Mouse (Mus musculus): ENCODE measurements around the gene Olfr835. TPM values are rescaled to one million over a fixed set of nuclear protein-coding genes. Genes with fewer than 3 reads are reported as not detected.

Olfr835 gene
- polyA plus RNA-seq (2014; fragmentation: Nextera tagmentation; extraction: Ambion mirVana), result not detected in 2 replicates

DNA sequence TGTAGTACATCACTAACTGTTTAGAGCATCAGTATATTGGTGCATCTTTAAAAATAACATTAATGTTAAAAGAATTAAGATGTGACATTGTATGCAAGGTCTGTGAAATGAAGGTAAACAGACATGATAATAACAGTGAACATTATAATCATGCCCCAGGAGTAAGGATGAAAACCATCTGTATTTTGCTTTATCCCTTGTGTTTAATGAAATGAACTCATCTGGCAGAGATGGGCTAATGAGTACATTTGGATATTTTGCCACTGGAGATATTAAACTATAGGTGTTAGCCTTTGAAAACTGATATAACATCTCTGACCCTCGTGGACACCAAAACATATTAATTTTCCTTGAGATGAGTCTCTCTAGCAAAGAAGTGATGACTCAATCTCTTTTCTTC lies at the start of gene Olfr835:
Olfr835 (plus strand) TSS at position 301 of the 400 bp plus-strand sequence.
- Histone ChIP-seq H3K9me3 (ENCODE audit: control insufficient read depth, low read depth, low read length) (no peaks in the 10 kb centered on the region), H3K4me3 (ENCODE audit: low read depth, low read length) (no peak within 1 kb of the TSS), H3K36me3 (ENCODE audit: control insufficient read depth, insufficient read depth, low read length) (no peaks in the 10 kb centered on the region), H3K27me3 (ENCODE audit: control insufficient read depth, insufficient read depth, low read length) (no peaks in the 10 kb centered on the region), H3K4me2 (replicated peaks; ENCODE audit: low read depth, low read length) (no peak within 1 kb of the TSS), H3K27ac (ENCODE audit: low read length) (no peak within 1 kb of the TSS), H3K4me1 (ENCODE audit: control insufficient read depth, insufficient read depth, low read length) (no peaks in the 10 kb centered on the region), H3K9ac (replicated peaks; ENCODE audit: low read depth, low read length) (no peak within 1 kb of the TSS)
- WGBS, result 54% methylated on average over 1 of the region's 1 CpGs
- no peak for ATAC-seq (ENCODE audit: insufficient number of reproducible peaks, insufficient read depth, low FRiP score, low read depth)

DNA sequence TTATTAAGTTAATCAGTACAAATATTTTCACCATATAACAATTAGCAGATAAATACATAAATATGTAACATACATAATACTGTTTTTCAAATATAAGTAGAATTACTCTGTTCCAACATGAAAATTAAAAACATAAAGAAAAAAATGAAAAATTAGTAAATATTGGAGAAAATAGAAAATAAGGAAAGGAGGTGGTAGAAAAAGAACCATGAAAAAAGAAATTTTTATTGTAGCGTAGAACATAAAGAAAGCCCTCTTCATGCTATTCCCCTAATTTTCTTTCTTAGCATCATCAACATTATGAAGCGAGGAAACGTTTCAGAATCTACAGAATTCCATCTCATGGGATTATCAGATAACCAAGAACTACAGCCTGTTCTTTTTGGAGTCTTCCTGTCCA lies 44.8 kb upstream of the Olfr835 start, which contains the start of gene Olfr834:
Olfr834 (plus strand) TSS at position 301 of the 400 bp plus-strand sequence.
- Histone ChIP-seq H3K4me1 (ENCODE audit: control insufficient read depth, insufficient read depth, low read length) (no peaks in the 10 kb centered on the region), H3K27me3 (ENCODE audit: control insufficient read depth, insufficient read depth, low read length) (no peaks in the 10 kb centered on the region), H3K9me3 (ENCODE audit: control insufficient read depth, low read depth, low read length) (no peaks in the 10 kb centered on the region), H3K36me3 (ENCODE audit: control insufficient read depth, insufficient read depth, low read length) (no peaks in the 10 kb centered on the region), H3K9ac (replicated peaks; ENCODE audit: low read depth, low read length) (no peak within 1 kb of the TSS), H3K4me2 (replicated peaks; ENCODE audit: low read depth, low read length) (no peak within 1 kb of the TSS), H3K27ac (ENCODE audit: low read length) (no peak within 1 kb of the TSS), H3K4me3 (ENCODE audit: low read depth, low read length) (no peak within 1 kb of the TSS)
- WGBS, result 83% methylated on average over 3 of the region's 3 CpGs
- ATAC-seq (ENCODE audit: insufficient number of reproducible peaks, insufficient read depth, low FRiP score, low read depth), result no peak

DNA sequence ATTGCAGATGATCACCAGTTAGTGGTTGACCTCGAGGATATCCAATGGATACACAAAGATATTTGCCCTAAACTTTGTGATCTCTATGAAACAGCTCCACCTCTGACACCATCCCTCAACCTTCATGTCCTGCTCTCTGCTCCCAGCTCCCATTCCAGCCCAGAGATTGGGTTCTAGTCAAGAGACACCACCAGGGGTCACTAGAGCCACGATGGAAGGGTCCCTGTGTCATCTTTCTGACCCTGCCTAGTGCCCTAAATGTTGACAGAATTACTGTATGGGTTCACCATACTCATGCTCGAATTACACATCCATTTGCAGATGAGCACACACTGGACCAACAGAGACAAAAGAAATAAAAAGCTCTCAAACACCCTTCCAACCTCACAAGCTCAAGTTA lies 52.5 kb downstream of the Olfr835 start:
- Histone ChIP-seq H3K9me3 (ENCODE audit: control insufficient read depth, low read depth, low read length) (no peaks in the 10 kb centered on the region), H3K9ac (replicated peaks; ENCODE audit: low read depth, low read length) (no peak overlapping the region), H3K4me3 (ENCODE audit: low read depth, low read length) (no peak overlapping the region), H3K36me3 (ENCODE audit: control insufficient read depth, insufficient read depth, low read length) (no peaks in the 10 kb centered on the region), H3K4me2 (replicated peaks; ENCODE audit: low read depth, low read length) (no peak overlapping the region), H3K27ac (ENCODE audit: low read length) (no peak overlapping the region), H3K27me3 (ENCODE audit: control insufficient read depth, insufficient read depth, low read length) (no peaks in the 10 kb centered on the region), H3K4me1 (ENCODE audit: control insufficient read depth, insufficient read depth, low read length) (no peaks in the 10 kb centered on the region)
- no peak for ATAC-seq (ENCODE audit: insufficient number of reproducible peaks, insufficient read depth, low FRiP score, low read depth)
- 35% methylated on average over 3 of the region's 3 CpGs for WGBS

Other genes with a start within 250 kb of the Olfr835 start
- gene Olfr828, start 213.2 kb upstream of the Olfr835 start, polyA plus RNA-seq (2014; fragmentation: Nextera tagmentation; extraction: Ambion mirVana), result not detected in 2 replicates
- gene Olfr829, start 177.8 kb upstream of the Olfr835 start, polyA plus RNA-seq (2014; fragmentation: Nextera tagmentation; extraction: Ambion mirVana), result not detected in 2 replicates
- gene Olfr830, start 158.0 kb upstream of the Olfr835 start, polyA plus RNA-seq (2014; fragmentation: Nextera tagmentation; extraction: Ambion mirVana), result not detected in 2 replicates
- gene Olfr832, start 95.6 kb upstream of the Olfr835 start, polyA plus RNA-seq (2014; fragmentation: Nextera tagmentation; extraction: Ambion mirVana), result not detected in 2 replicates
- gene Olfr834, start 44.7 kb upstream of the Olfr835 start, polyA plus RNA-seq (2014; fragmentation: Nextera tagmentation; extraction: Ambion mirVana), result not detected in 2 replicates
- gene Olfr836, start 87.6 kb downstream of the Olfr835 start, polyA plus RNA-seq (2014; fragmentation: Nextera tagmentation; extraction: Ambion mirVana), result not detected in 2 replicates
- not detected in 2 replicates for gene Olfr837, start 103.6 kb downstream of the Olfr835 start, polyA plus RNA-seq (2014; fragmentation: Nextera tagmentation; extraction: Ambion mirVana)
- gene Olfr839-ps1, start 144.6 kb downstream of the Olfr835 start, polyA plus RNA-seq (2014; fragmentation: Nextera tagmentation; extraction: Ambion mirVana), result not detected in 2 replicates
- gene Olfr843, start 219.3 kb downstream of the Olfr835 start, polyA plus RNA-seq (2014; fragmentation: Nextera tagmentation; extraction: Ambion mirVana), result not detected in 2 replicates